Mouse (Mus musculus) liver, adult 2 months (tissue): ENCODE data around the gene Vps13d. TPM values are rescaled to one million over a fixed set of nuclear protein-coding genes. Genes with fewer than 3 reads are reported as not detected.
A peak's percentile ranks its signal among the peaks of the same experiment; 100 is the strongest.

ENCODE experiments used
- DNase-seq: peaks from one replicate; pipeline ENCODE4 v3.0.0-alpha.2; 2011; ENCODE audit warnings: low read depth, low spot score; ENCODE audit errors: extremely low read depth
- H3K27ac ChIP-seq: fragments of 200-500 bp; replicated peaks from 2 replicates; pipeline ENCODE4 v1.5.1; 2012; ENCODE audit warnings: low read depth, mild to moderate bottlenecking, control low read depth, inconsistent platforms, low read length; ENCODE audit not compliant: insufficient read depth
- H3K27me3 ChIP-seq: fragments of 200-500 bp; 2 replicates; pipeline ENCODE4 v1.6.1; 2012; ENCODE audit warnings: mild to moderate bottlenecking, moderate library complexity, low read length, inconsistent platforms; ENCODE audit not compliant: control insufficient read depth, insufficient read depth
- H3K36me3 ChIP-seq: fragments of 200-500 bp; 2 replicates; pipeline ENCODE4 v1.6.1; 2012; ENCODE audit warnings: low read length, inconsistent platforms; ENCODE audit not compliant: control insufficient read depth, insufficient read depth
- H3K4me1 ChIP-seq: fragments of 200-500 bp; 2 replicates; pipeline ENCODE4 v1.6.1; 2011; ENCODE audit warnings: low read length; ENCODE audit not compliant: control insufficient read depth, insufficient read depth
- H3K4me3 ChIP-seq: fragments of 200-500 bp; 2 replicates; pipeline ENCODE4 v1.5.1; 2011; ENCODE audit warnings: low read depth, mild to moderate bottlenecking, control low read depth, low read length, moderate library complexity; ENCODE audit not compliant: insufficient read depth
- H3K79me2 ChIP-seq: fragments of 200-500 bp; 2 replicates; pipeline ENCODE4 v1.6.1; 2012; ENCODE audit warnings: inconsistent platforms, mild to moderate bottlenecking, low read length, moderate library complexity; ENCODE audit not compliant: control insufficient read depth, insufficient read depth
- H3K9ac ChIP-seq: fragments of 200-500 bp; 2 replicates; pipeline ENCODE4 v1.6.1; 2012; ENCODE audit warnings: low read depth, mild to moderate bottlenecking, control low read depth, inconsistent platforms, low read length
- CTCF ChIP-seq: fragments of 200-500 bp; IDR thresholded peaks from 2 replicates; pipeline ENCODE4 v1.5.1; 2011; ENCODE audit warnings: low read depth, low read length, control low read depth
- POLR2A ChIP-seq: fragments of 200-500 bp; IDR thresholded peaks from 2 replicates; pipeline ENCODE4 v1.6.1; 2011; ENCODE audit warnings: low read length, control low read depth; ENCODE audit not compliant: insufficient read depth; ENCODE audit errors: extremely low read depth
- WGBS: fragments of 180-500 bp; shearing (Covaris S2); methylation state at CpG from one replicate; pipeline ENCODE4 v1.1.7; 2018; 5-methylcytosine and 5-hydroxymethylcytosine counted together
- polyA plus RNA-seq: library from polyadenylated mRNA; depleted of rRNA; stranded (reverse); fragments of >200 nt; gene quantifications from 2 replicates; pipeline ENCODE4 v1.2.3, GENCODE M21; 2012
- total RNA-seq: library from RNA; depleted of rRNA; stranded (reverse); fragments of >200 nt; gene quantifications from 2 replicates; pipeline ENCODE4 v1.2.3, GENCODE M21; 2014

The Vps13d gene
- total and polyA plus RNA-seq, 2 experiments, result 11.6 to 32.4 TPM

- Histone ChIP-seq H3K4me1 (peaks cover 7% of the 10 kb centered on the region), H3K4me3 (no peak overlapping the region), H3K27ac (no peak overlapping the region), H3K36me3 (peaks cover 53% of the 10 kb centered on the region), H3K79me2 (peaks cover 5% of the 10 kb centered on the region; the same call in 1 of the 2 replicates), H3K9ac (no peak overlapping the region), H3K27me3 (no peaks in the 10 kb centered on the region)
- TF ChIP-seq CTCF, result no peak
- no peak for TF ChIP-seq POLR2A
- WGBS, result 78% methylated on average over 5 of the region's 5 CpGs
- DNase-seq, result no peak
Measured at GRCm38 (mm10) chr4:145045312-145046031, 149.3 kb downstream of the Vps13d start.

GRCm38 (mm10) chr4:145041223-145041870 lies 153.5 kb downstream of the Vps13d start:
- peaks cover 43% of the 10 kb centered on the region for H3K36me3 ChIP-seq
- DNase-seq, result peak; percentile 84

GRCm38 (mm10) chr4:145037631-145038416 lies 157.0 kb downstream of the Vps13d start:
- no peak for DNase-seq
- H3K79me2 ChIP-seq, result peaks cover 4% of the 10 kb centered on the region; the same call in 1 of the 2 replicates
- TF ChIP-seq POLR2A, result no peak
- TF ChIP-seq CTCF, result no peak
- H3K27me3 ChIP-seq, result no peaks in the 10 kb centered on the region
- no peak overlapping the region for H3K4me3 ChIP-seq
- H3K27ac ChIP-seq, result no peak overlapping the region
- peaks cover 24% of the 10 kb centered on the region for H3K4me1 ChIP-seq
- WGBS, result 66% methylated on average over 5 of the region's 5 CpGs
- no peak overlapping the region for H3K9ac ChIP-seq
- peaks cover 16% of the 10 kb centered on the region for H3K36me3 ChIP-seq

More at GRCm38 (mm10) chr4:145041223-145041870, 153.5 kb downstream of the Vps13d start:
- Histone ChIP-seq H3K4me1 (peaks cover 7% of the 10 kb centered on the region), H3K4me3 (no peak overlapping the region), H3K27me3 (no peaks in the 10 kb centered on the region), H3K9ac (no peak overlapping the region), H3K27ac (peak overlapping the region; percentile 22; the same call in 1 of the 2 replicates), H3K79me2 (peaks cover 4% of the 10 kb centered on the region; the same call in 1 of the 2 replicates)
- TF ChIP-seq POLR2A, result no peak
- TF ChIP-seq CTCF, result no peak
- WGBS, result 57% methylated on average over 6 of the region's 6 CpGs

GRCm38 (mm10) chr4:145037006-145037405 lies 157.8 kb downstream of the Vps13d start:
- 45% methylated on average over 3 of the region's 3 CpGs for WGBS
- H3K4me3 ChIP-seq, result no peak overlapping the region
- peak; percentile 81 for DNase-seq
- H3K27me3 ChIP-seq, result no peaks in the 10 kb centered on the region
- peaks cover 7% of the 10 kb centered on the region; the same call in 1 of the 2 replicates for H3K79me2 ChIP-seq
- no peak overlapping the region for H3K27ac ChIP-seq
- peaks cover 24% of the 10 kb centered on the region for H3K4me1 ChIP-seq
- H3K36me3 ChIP-seq, result peaks cover 17% of the 10 kb centered on the region
- H3K9ac ChIP-seq, result no peak overlapping the region
- no peak for TF ChIP-seq CTCF

- Histone ChIP-seq H3K36me3 (peaks cover 17% of the 10 kb centered on the region), H3K4me1 (peaks cover 19% of the 10 kb centered on the region), H3K4me3 (no peak overlapping the region), H3K9ac (no peak overlapping the region), H3K27me3 (no peaks in the 10 kb centered on the region), H3K79me2 (peaks cover 9% of the 10 kb centered on the region; the same call in 1 of the 2 replicates), H3K27ac (no peak overlapping the region)
- DNase-seq, result no peak
- WGBS, result 66% methylated on average over 3 of the region's 3 CpGs
- no peak for TF ChIP-seq CTCF
- TF ChIP-seq POLR2A, result no peak
Measured at GRCm38 (mm10) chr4:145035450-145035849, 159.4 kb downstream of the Vps13d start.
